Mouse (Mus musculus): ENCODE results near the gene Bcl2l1.

The Bcl2l1 gene

DNA sequence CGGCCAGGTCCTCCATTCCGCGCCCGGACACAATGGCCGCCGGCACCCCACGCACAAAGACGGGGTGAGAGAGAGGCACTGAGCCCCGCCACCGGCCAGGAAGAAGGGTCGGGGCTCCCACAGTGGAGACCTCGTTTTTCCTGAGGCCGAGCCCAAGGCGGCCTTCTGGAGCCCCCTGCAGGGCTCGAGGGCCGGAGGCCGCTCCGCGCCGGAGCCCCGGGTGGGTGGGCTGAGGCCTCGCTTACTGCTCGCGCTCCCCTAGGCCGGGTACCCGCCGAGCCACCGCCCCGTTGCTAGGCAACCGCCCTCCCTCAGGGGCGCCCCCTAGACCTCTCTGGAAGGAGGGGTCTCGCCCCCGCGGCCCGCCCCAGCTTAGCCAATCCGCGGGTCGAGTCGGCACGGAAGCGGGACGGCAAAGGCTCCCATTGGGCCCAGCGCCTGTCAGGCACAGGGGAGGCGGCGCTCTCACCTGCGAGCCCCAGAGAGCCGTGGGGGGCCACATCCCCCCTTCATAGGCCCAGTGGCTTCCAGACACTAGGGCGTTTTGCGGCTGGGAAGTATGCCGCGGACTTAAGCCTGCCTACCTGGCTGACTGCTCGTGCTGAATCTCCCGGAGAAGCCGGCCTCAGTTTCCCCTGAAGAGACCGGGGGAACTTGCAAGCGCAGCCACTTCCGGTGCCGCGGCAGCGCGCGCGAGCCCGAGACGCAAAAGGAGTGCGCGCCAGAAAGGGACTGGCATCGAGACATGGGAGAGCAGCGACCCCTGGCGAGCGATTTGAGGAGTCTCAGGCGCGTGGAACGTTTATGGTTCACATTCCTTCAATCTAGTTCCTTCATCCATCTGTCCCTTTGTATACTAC lies at the start of gene Bcl2l1:
TSS of gene Bcl2l1 (minus strand) at position 710 of the 860 bp plus-strand sequence.
- peak; percentile 99 for DNase-seq

DNA sequence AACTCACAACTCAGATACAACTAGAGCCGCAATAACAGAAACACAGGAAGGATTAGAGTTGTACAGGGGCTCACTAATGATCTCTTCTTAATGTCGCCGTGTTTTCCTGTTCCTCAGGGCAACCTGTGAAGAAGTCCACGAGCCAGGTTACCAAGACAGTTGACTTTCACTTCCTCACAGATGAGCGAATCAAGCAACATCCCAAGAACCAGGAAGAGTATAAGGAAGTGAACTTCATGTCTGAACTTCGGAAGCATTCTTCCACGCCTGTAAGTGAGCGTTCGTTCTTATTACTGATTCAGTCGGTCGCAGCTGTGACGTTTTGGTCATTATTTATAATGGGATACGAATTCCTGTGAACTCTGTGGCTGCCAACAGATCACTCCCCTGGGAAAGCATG lies 49.4 kb upstream of the Bcl2l1 start:
- no peak for DNase-seq

DNA sequence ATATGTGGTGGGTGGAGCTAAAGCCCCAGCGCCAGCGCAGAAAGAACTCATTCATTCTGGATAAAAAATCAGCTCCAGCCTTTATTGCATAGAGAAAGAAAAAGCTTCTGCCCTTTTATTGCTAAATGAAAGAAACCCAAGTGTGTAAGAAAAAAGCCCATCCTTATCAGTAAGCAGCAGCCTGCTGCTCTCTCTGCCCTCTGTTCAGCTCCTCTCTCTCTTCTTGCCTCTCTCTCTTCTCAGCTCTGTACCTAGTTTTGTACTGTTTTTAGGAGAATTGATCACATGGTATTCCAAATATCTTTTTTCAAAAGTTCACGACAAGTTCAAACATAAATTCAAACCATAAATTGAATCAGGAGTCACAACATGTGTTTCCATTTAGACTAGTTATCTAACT lies 46.7 kb upstream of the Bcl2l1 start:
- no peak for DNase-seq

DNA sequence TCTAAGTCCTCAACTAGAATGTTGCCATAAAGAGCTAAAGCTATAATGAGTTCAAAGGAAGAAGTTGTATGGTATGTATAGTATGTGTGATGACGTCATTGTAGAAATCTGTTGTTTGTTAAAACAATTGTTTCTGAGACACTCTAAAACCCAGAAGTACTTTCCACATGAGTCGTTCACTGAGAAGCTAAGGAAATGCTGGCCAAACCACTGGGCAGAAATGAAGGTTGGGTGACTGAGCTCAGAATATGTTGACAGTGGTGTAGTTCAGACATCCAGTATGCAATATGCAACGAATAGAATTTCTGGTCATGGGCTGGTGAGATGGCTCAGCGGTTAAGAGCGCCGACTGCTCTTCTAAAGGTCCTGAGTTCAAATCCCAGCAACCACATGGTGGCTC lies 31.8 kb upstream of the Bcl2l1 start:
- no peak for DNase-seq

DNA sequence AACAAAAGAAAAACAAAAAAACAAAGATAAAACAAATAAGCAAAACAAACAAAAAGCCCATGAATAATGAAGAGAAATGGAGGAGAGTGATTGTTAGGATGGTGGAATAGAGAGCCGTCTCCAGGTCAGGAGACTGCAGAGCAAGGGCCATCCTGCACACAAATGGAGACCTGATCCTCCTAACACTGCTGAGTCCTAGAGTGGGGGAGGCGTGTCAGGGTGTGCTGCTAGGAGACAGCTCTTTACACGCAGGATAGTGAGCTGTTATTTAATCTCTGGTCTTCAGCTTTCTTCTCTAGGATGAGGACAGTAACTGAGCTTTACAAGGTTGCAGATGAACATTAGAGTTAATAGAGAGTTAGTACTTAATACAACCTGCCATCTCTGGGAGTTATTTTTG lies 31.1 kb upstream of the Bcl2l1 start:
- no peak for DNase-seq

DNA sequence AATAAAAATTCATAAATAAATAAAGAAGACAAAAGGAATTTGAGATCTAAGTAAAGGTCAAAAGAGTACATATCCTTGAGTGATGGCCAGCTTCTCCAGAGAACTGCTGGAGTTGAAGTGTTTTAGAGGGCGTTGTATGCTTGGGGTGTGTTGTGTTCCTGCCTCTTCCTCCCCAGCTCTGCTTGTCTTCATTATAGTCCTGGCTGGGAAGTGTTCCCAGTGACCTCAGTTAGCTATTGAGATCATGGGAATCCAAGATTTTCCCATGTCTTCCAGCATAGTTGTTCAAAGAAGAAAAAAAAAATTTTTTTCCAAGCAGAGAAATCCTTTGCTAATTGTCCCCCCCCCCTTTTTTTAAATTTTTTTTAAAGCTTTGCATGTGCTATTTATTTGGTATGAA lies 30.4 kb upstream of the Bcl2l1 start:
- no peak for DNase-seq

DNA sequence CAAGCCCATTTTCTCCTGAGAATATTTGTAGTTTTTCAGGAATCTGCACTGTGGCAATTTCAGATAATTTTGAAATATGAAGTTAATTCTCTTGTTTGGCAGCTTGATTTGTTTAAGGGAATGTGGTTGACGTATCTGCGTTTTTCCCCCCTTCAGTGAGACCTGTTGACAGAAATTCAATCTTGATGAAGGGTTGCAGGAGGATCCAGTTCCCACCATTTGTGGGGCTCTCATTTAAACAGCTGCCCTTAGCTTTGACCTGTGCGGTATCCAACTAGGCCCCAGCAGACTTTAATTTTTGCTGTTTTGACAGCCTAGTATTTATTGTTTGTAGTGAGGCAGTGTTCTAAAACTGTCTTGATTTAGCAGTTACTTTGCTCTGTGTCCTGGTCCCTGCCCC lies 28.0 kb upstream of the Bcl2l1 start:
- DNase-seq = no peak

DNA sequence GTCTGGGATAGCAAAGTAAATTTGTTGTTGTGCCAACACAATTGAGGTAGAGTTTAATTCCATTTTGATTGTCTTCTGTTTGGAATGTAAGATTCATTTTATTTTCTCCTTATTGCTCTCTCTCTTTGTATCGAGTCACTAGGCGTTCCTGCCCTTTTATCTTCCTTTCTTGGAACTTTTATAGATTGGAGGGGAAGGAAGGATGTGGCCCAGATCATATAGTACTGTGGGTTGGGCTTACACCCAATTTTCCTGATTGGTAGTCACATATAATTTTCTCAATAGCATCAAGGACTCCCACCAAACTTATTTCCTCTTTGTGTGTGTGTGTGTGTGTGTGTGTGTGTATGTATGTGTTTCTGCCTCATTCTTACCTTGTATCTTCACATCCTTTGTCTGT lies 16.9 kb upstream of the Bcl2l1 start:
- no peak for DNase-seq

DNA sequence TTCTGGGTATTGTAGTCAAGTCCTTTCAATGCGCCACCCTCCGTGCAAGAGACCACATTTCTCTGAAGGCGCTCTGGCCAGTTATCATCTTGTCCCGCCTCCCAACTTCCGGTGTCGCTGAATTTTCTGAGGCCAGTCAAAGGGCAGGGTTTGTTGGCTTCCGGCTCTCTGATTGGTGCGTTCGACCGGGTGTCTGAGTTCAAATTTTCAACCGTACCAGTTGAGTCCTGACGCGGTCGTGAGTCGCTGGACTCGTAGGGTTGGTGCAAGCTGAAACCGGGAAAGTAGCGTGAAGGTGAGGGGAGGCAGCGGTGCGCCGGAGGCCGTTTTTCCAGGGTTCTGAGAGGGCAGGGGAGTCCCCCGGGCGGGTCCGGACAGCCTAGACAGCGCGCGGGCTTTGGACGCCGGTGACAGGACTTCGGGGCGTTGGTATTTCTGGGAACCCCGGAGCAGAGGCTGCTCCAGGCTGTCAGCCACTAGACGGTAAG lies 16.3 kb upstream of the Bcl2l1 start, which contains the start of gene Tpx2:
TSS of gene Tpx2 (plus strand) at position 150 of the 488 bp plus-strand sequence.
- DNase-seq = peak; percentile 100

DNA sequence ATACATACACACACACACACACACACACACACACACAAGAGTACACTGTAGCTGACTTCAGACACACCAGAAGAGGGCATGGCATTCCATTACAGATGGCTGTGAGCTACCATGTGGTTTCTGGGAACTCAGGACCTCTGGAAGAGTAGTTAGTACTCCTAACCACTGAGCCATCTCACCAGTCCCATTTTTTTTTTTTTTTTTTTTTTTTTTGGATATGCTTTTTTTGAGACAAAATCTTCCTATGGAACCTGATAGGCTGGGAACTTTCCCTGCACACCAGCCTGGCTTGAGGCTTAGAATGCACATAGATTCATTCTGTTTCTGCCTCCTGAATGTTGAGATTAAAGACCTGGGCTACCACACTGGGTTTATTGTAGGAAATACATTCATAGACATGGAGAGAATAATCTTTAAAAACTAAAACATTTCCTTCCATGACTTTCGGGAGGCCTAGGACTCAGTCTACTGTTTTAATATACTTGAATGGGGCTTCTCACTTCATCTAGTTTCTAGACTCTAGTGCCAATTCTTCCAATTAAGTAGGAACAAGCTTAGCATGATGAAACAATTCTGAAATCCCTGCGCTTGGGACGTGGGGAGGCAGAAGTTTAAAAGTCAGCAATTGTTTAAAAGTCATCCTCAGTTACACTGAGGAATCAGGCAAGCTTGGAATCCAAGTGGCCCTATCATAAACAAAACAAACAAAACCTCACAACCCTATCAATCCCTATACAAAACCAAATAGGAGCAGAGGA lies 15.7 kb upstream of the Bcl2l1 start:
- no peak for DNase-seq

DNA sequence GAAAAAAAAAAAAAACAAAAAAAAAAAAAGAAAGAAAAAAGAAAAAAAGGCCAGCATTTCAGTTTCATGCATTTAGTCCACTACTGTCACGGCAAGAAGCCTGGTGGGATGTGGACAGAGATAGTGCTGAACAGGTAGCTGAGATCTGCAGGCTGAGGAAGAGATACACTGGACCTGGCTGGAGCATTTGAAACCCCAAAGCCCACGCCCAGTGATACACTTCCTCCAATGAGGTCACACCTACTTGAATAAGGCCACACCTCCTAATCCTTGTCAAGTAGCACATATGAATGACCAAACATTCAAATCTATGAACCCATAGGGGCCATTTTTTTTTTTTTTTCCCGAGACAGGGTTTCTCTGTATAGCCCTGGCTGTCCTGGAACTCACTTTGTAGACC lies 11.2 kb upstream of the Bcl2l1 start:
- no peak for DNase-seq

DNA sequence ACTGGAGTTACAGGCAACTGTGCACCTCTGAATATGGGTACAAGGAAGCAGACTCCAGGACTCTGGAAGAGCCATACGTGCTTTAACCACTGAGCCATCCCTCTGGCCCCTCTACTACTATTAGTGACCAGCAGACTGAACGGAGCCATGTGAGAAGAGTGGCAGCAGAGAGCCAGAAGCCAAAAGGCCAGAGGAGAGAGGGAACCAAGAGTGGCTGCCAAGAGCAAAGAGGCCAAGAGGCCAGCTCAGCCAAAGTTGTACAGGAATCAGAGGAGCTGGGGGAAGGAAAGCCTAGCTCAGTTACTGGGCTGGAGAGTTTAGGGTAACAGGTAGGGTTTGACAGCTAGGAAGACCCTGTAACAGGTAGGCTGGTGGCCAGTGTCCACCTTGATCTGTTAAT lies 7.7 kb upstream of the Bcl2l1 start:
- DNase-seq = no peak

DNA sequence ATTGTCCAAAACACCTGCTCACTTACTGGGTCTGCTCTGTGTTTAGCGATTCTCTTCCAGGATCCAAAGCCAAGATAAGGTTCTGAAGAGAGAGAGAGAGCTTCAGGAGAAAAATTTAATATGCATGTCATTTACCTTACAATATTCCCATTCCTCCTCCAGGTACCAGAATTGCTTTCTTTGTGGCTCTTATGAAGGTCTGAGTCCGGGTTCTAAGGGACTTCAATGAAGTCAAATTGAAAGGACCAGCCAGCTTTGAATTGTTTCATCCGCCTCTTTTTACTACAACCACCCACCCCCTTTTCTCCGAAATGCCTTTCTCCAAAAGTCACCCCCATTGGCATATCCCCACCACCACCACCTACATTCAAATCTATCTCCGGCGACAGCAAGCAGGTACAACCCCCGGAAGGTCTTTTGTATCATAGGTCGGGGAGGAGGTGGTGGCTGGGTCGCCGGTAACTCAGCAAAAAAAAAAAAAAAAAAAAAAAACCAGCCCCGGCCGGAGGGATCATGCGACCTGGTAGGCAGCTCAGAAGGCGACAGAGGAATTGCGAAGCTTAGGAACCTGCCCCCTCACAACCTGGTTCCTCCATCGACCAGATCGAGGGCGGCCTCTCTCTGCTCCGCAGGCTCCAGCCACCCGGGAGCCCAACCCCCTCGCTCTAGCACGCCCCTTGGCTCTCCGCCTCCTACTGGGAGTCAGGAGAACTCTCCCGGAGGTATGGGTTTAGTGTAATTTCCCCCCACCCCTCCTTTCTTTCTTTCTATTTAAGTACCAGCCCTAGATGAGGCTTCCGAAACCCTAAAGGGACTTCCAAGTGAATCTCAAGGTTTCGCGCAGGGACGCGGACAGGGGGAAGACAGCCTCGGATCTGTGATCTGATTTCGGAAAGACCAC lies 1.3 kb downstream of the Bcl2l1 start:
- DNase-seq = peak; percentile 93

DNA sequence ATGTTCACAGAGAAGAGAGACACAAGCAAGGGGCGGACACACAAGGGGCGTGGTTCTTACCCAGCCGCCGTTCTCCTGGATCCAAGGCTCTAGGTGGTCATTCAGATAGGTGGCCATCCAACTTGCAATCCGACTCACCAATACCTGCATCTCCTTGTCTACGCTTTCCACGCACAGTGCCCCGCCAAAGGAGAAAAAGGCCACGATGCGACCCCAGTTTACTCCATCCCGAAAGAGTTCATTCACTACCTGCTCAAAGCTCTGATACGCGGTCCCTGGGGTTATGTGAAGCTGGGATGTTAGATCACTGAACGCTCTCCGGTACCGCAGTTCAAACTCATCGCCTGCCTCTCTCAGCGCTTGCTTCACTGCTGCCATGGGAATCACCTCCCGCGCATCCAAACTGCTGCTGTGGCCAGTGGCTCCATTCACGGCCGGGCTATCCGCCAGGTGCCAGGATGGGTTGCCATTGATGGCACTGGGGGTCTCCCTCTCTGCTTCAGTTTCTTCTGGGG lies 2.1 kb downstream of the Bcl2l1 start:
- DNase-seq = peak; percentile 30

DNA sequence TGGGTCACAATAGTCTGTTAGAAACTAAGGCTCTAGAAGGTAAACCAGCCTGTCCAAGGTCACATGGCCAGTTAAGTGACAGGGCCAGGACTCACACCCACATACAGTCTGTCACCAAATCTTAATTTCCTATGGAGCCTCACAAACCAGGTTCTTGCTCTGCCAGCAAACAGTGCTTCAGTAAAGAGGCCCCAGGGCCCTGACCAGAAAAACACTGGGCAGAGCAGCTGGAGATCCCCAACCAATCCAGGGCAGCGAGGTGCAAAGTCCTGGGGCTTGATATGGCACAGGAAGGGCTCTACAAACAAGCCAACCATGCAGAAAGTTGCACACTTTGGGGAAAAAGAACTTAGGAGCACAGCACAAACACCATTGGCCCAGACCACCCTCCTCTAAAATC lies 3.0 kb downstream of the Bcl2l1 start:
- no peak for DNase-seq

DNA sequence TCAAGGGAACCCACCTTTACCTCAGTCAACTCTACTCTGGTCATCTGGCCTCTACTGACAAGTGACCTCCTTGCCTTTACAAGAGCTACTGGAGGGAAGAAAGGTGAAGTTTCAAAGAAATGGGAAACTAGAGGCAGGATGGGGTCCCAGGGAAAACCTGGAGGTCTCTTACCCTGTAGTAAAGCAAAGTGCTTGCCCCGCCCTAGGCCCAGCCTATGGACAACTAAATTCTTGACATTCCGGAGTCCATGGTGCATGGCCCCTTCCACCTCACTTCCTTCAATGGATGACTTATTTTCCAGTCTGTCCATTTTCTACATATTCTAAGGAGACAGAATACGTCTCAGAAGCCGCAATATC lies 3.5 kb downstream of the Bcl2l1 start:
- no peak for DNase-seq

DNA sequence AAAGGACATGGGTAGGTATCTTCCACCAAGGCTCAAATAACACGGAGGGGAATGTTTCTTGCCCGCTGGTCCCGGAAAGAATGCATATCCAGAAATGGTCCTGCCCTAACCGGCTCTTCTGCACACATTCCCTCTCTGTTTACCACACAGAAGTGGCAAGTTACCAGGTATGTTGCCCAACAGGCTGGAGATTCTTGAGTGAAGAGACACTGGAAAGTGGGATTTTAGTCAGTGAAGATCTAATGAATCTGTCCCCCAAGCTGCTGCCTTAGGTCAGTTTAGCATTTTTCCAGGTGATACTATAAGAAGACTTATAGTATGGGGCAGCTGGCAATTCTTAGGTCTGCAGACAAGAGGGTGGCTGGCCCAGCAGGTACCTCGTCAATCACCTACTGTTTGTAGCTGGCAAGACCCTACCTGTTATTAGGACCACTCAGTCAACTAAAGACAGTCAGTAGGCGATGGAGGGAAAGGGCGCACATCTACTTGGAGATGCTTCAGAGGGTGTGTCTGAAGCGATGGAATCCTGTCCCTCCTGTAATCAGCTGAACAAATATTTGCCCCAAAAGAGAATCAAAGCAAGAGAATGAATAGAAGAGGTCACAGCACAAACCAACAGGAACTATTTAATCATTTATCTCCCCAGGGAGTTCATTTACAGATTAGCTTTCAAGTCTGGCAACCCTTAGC lies 4.1 kb downstream of the Bcl2l1 start:
- DNase-seq = no peak

DNA sequence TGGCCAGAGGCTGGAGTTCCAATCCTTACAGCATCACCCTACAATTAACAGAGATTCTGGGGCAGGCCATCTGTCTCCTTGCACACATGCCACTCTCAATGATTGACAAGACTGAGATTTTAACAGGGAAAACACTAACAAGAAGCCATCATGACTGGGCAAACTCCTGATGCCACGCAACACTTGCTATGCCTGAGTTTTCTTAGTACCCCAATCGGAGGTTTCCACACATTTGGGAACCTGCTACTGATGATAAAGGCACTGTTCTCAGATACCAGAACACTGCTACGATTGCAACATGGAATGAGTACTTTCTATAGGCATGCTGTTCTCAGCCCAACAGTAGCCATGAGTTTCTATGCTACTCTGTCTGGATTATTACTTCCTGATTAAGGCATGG lies 5.0 kb downstream of the Bcl2l1 start:
- DNase-seq = no peak

DNA sequence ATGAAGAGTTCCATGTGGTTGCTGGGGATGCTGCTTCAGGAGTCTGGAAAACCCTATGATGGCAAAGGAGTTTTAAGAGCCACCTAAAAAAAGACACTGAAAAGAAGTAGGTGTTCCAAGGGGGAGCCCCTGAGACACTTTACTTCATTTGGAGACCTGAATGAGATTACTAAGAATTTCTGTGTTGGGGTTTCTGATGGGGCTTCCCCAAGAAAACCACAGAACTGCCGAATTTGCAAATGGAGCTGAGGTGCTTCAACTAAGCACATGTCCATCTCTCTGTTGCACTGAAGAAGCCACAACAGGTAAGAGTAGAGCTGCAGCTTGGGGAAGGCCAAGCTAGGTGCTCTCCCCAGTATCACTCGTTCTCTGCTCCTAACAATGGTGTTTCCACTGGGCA lies 5.8 kb downstream of the Bcl2l1 start:
- no peak for DNase-seq

DNA sequence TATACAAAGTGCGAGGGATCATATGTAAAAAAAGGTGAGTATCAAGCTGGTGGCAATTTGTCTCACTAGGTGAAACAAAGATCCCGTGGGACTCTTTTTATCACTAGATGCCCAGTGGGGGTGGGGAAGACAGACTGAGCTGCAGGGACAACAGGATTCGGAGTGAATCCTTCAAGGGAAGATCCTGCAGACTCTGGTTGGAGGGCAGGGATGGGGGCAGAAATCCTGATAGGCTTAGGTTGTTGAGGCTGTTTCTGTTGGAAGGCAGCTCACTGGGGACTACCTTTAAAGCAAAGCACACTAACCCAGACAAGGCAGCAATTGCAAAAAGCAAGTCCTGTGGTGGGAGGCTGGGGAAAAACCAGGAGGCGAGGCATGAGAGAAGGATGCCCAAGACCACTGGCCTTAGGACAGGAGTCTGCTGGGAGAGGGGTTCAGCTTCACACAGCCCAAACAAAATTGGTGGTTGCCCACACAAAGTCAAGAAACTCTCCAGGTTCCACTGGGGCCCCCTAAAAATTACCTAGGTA lies 6.3 kb downstream of the Bcl2l1 start:
- DNase-seq = no peak

DNA sequence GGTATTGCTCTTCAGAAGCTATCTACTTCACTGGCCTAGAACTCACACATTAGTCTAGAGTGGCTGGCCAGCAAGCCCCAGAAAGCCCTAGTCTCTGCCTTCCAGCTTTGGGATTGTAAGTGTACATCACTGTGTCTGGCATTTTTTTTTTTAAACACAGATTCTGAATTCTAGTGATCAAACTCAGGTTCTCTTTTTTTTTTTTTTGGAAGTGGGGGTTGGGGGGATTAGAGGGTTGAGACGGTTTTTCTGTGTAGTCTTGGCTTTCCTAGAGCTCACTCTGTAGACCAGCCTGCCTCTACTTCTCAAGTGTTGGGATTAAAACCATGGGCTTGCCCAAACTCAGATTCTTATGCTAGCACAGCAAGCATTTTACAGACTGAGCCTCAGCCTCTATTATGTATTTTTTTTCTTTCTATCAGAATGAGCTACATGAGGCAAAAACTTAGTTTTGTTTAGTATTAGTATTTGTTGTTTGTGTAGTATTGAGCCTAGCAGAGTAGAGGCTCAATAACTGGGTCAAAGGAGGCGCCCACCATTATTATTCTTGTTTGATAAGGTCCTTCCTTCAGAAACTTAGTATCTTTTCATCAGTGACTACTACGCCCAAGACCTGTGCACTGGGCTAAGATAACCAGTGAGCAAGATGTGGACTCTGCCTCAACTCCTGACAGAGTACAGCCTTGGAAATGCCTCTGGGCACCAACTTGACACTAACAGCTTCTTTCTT lies 6.9 kb downstream of the Bcl2l1 start:
- no peak for DNase-seq

All from retina, postnatal 1 day (tissue).